Mouse (Mus musculus): Measurements from ENCODE around the gene Smyd3.

Gene Smyd3

DNA sequence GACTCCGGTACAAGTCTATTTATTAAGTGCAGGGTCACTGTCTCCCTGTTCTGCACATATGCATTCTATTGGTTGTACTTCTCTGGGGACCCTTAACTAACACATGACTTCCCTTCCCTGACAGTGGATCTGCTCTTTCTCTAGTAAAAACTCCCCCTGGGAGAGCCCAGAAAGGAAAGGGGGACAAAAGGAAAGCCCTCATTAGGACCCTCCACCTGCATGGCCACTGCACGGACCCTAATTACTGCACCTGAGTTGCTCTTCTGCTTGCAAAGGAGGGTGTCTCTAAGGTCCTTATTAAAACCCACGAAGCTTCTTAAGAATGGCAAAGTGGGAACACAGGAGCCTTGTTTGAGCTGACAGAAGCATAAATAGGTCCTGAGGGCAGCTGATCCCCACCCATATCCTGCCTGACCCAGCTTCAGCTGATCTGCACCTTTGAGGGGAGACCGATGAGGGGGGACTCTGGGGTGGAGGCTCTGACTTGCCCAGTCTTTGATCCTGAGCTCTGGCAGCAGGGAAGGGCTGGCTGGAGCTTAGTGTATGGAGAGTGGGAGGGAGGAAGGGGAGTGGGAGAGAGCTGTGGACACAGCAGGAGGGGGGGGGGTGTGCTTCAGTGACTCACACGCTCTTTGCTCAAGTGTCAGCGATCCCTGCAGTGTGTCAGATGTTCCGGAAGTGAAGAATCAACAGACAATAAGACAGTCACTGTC, 575.4 kb downstream of the Smyd3 start:
- no peak for DNase-seq (ENCODE audit: low spot score)

DNA sequence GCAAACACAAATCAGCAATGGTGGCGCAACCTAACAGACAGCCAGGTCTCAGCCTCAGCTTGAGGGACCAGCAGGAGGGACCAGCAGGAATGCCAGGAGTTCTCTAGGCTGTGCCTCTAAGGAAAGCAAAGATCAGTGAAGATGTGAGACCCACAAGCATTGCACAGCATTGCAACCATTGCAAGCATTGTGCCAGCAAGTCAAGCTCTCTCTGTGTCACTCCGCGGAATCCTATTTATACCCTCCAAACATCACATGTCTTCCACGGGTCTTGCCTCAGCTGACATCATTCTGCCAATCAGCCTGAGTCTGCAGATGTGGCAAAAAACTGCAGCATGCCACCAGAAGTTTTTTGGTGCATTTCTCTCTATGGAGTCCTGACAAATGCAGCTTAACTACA, 577.5 kb downstream of the Smyd3 start:
- no peak for DNase-seq (ENCODE audit: low spot score)

DNA sequence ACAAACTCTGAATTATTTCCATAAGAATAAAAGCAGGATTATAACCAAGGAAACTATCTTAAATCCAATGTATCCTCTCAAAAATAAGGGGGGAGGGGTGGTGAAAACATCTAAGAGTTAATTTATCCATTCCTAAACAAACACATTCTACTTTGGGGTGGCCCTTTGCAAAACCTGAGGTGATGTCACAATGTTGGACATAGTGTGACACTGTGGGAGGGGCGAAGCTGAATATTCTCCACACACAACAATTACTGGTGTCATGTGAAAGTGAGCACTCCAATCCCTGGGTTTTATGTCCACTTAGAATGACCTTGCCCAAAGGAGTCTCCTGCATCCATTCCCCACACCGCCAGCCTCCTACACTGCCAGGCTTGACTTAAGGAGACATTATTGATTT, 580.9 kb downstream of the Smyd3 start:
- DNase-seq (ENCODE audit: low spot score), result no peak

DNA sequence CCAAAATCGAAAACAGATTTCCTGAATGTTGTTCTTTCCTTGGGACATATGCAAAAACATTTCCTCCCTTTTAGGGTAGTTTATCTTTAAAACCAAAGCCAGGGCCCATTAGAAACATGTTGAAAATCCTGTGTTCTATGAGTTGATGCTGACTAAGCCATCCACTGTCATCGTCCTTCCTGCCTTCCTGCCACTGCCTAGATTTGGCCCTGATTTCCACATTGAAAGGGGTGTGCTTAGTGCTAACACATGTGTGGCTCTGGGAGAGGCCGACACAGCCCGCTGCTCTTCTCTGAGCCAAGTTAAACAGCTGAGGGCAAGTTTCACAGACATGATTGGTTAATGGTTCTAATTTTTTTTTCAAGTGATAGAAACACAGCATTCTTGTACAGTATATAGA, 581.4 kb downstream of the Smyd3 start:
- DNase-seq (ENCODE audit: low spot score), result no peak

DNA sequence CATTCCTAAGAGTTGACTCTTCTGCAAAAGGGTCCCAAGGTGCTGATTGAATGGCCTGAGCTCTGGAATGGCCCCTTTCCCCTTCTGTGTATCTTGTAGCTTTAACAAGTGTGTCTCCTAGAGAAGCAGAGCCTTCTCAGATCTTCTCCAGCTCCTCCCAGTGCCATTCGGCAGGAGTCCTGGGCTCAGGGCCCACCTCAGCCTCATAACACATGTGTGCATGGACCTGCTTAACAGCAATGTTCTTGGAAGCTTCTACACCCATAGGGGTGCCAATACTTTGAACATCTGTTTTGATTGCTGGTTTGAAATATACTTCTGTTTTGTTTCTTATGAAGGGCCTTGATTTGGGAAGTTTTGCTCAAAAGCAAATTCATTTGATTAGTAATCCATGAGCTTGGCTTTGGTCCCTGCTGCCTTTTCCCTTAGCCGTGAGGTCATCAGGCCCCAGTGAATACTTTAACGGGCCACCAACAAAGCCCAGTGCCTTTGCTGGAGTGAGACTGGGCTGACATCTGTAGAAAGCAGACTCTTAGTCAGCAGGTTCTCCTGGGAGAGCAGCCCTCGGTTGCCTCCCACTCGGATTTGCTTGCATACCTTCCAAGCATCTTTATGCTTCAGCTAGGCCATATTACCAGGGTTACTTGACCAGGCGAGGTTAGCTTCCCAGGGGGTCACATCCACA, 583.7 kb downstream of the Smyd3 start:
- DNase-seq (ENCODE audit: low spot score), result no peak

DNA sequence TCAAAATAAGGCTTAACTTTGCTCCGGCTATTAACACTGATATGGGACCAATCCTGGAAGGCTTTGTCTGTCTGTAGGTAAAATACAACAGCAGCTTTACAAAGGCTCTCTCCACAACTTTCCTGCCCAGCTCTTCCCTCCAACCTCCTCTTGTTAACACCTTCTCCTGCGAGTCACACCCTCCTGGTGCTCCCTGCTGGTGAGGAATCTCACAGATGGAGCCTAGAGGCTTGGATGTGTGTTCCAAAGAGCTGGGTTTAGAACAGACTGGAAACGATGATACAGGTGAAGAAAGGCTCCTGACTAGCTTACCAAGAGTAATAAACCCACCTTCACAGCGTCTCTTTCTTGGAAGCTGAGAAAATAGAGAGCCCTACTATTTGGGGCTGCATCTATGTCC, 588.3 kb downstream of the Smyd3 start:
- no peak for DNase-seq (ENCODE audit: low spot score)

DNA sequence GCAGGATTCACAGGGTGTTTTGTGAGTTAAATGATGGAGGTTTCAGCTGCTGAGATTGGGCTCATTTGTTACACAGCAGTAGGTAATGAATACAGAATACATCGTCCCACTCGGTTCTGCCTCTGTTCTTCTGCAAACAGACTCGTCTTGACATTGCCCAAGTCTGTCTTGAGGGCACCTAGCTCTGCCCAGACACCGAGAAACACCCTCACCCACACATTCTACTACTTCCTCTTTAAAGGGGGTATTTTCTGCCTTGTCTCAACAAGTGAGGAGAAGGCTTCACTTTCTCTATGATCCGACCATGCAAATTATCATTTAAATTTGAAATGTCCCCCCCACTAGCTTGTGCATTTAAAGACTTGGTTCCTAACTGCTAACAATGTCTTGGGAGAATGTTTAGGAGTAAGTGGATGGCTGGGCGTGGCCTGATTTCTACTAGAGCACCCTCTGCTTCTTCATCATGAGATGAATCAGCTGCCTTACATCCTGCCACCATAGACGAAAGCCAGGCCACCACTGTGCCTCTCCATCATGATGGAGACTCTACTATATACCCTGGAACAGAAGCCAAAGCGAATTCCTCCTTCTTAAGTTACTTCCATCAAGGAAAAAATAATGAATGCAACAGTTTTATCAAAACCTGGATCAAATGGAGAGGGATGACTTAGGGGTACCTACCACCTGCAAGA, 593.2 kb downstream of the Smyd3 start:
- DNase-seq (ENCODE audit: low spot score), result no peak

DNA sequence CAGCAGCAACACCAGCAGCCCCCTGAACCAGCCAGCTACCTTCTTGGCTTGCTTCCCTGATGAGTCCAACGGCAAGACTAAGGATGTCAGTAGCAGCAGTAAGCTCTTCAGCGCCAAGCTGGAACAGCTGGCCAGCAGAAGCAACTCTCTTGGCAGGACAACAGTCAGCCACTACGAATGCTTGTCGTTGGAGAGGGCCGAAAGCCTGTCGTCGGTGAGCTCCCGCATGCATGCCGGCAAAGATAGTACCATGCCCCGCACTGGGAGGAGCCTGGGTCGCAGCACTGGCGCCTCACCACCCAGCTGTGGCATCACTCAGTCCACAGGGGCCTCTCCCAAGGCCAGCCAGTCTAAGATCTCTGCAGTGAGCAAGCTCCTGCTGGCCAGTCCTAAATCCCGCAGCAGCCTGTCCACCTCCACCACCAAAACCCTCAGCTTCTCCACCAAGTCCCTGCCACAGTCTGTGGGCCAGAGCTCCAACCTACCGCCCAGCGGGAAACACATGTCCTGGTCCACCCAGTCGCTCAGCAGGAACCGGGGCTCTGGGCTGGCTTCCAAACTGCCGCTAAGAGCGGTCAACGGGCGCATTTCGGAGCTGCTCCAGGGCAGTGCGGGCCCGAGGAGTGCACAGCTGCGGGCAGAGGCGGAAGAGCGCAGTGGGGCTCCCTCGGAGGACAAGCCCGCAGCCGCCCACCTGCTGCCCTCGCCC, 600.5 kb downstream of the Smyd3 start:
- no peak for DNase-seq (ENCODE audit: low spot score)

DNA sequence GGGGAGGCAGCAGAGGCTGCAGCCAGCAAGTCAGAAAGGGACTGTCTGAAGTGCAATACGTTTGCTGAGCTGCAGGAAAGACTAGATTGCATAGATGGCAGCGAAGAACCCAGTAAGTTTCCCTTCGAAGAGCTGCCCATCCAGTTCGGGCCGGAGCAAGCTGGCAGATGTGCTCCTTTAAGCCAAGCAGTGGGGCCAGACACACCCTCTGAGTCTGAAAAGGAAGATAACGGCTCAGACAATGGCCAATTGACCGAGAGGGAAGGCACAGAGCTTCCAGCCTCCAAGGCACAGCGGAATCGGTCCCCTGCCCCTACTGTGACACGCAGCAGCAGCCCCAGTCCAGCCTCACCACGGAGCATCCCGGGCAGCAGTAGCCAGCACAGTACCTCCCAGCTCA, 602.8 kb downstream of the Smyd3 start:
- no peak for DNase-seq (ENCODE audit: low spot score)

DNA sequence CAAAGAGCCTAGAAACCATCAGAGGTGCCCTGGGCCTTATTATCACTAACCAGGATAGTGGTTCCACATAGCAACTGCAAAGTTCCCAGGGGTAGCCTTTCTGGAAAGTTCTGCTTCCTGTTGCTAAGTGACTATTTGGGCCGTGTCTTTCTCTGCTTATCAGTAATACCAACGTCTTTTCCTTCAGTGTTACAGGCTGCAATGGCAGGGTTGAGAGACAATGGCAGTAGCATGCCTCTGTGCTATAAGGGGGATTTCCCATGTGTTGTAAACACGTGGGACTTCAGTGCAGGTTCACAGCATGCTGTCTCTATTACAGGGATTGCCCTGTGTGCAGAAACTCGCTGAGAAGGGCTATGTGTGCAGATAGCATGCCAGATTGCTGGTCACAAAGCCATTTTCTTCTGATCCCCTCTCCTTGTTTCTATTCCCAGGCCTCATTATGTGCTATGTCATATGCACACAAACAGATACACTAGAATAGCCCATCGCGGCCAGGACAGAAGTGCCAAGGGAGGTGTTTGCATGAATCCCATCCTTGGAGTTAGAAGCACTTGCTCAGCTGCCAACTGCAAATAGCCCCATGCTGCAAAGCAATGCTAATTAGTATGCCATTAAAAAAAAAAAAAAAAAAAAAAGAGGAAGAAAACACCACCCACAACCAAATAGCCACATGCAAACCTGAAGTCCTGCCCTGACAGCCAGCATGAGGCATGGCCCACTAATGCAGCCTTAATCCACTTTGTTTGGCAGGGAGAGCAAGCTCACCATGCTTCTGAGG, 604.7 kb downstream of the Smyd3 start:
- no peak for DNase-seq (ENCODE audit: low spot score)

DNA sequence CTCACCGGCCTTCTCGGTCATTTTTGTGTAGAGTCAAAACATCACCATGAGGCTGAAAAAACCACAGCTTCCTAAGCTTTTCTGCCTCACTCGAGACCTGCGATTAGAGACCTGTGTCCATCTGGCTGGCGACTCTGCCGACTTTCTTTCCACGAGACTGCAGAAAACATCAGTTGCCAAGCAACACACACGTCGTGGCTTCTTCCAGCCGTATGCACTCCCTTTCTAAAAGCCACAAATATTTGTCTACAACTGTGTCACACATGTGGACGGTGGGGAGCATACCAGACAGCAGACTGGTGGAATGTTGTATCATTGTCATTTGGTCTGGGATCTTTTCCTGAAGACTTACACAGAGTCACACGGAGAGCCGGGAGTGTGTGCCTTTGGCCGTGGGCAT, 606.9 kb downstream of the Smyd3 start:
- no peak for DNase-seq (ENCODE audit: low spot score)

Measured in ovary, adult 18-20 months (tissue).